Mouse (Mus musculus): Measurements from ENCODE around the gene Nedd4. TPM values are rescaled to one million over a fixed set of nuclear protein-coding genes. Genes with fewer than 3 reads are reported as not detected.

Gene Nedd4
- polyA plus RNA-seq, 1 experiment from 2014 or later: 478 TPM

DNA sequence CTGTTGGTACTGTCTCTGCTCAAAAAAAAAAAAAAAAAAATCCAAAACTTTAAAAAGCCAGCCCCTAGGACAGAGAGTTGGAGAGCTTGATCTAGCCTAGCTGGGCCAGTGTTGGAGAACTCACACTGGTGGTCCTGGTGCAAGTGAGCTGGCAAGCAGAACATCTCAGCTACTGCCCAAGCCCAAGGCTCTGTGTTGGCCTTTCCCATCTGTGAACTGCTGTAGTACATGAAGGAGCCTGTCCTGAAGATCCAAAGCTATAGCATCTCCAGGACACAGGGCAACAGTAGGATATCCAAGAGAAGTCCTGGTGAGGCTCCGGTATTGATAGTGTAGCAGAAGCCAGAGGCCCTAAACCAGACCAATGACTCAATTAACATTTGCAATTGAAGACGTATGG is 88.1 kb downstream of the Nedd4 start:
- no peak for DNase-seq (ENCODE audit: low spot score)
- 56% methylated on average over 2 of the region's 2 CpGs for WGBS
- no peak for ATAC-seq (ENCODE audit: low FRiP score)
- Histone ChIP-seq H3K27ac (no peak overlapping the region), H3K9me3 (ENCODE audit: control insufficient read depth, low read length) (no peaks in the 10 kb centered on the region), H3K4me2 (replicated peaks) (no peak overlapping the region), H3K4me1 (replicated peaks; ENCODE audit: control insufficient read depth, insufficient read depth, low read length) (peaks cover 7% of the 10 kb centered on the region; the same call in 1 of the 2 replicates), H3K27me3 (ENCODE audit: control insufficient read depth, insufficient read depth, low read length) (no peaks in the 10 kb centered on the region), H3K36me3 (replicated peaks; ENCODE audit: control insufficient read depth, insufficient read depth) (peaks cover 50% of the 10 kb centered on the region), H3K4me3 (replicated peaks; ENCODE audit: low read length) (no peak overlapping the region), H3K9ac (no peak overlapping the region)

- DNase-seq (ENCODE audit: low spot score) (no peak), ATAC-seq (ENCODE audit: low FRiP score) (no peak)
- Histone ChIP-seq H3K9ac (no peak overlapping the region), H3K27me3 (ENCODE audit: control insufficient read depth, insufficient read depth, low read length) (no peaks in the 10 kb centered on the region), H3K27ac (0 out of 2 replicates have a peak overlapping the region, but pooled peaks have one; percentile 29), H3K9me3 (ENCODE audit: control insufficient read depth, low read length) (no peaks in the 10 kb centered on the region), H3K4me2 (replicated peaks) (no peak overlapping the region), H3K4me3 (replicated peaks; ENCODE audit: low read length) (no peak overlapping the region), H3K4me1 (replicated peaks; ENCODE audit: control insufficient read depth, insufficient read depth, low read length) (peaks cover 7% of the 10 kb centered on the region; the same call in 1 of the 2 replicates), H3K36me3 (replicated peaks; ENCODE audit: control insufficient read depth, insufficient read depth) (peaks cover 27% of the 10 kb centered on the region)
- WGBS: 70% methylated on average over 9 of the region's 9 CpGs
Observed at GRCm38 (mm10) chr9:72752656-72753055, 90.5 kb downstream of the Nedd4 start.

- no peak overlapping the region for H3K4me2 ChIP-seq (replicated peaks)
- peaks cover 16% of the 10 kb centered on the region for H3K36me3 ChIP-seq (replicated peaks; ENCODE audit: control insufficient read depth, insufficient read depth)
- H3K27me3 ChIP-seq (ENCODE audit: control insufficient read depth, insufficient read depth, low read length): no peaks in the 10 kb centered on the region
- H3K4me3 ChIP-seq (replicated peaks; ENCODE audit: low read length): no peak overlapping the region
- WGBS: 5% methylated on average over 7 of the region's 7 CpGs
- no peak overlapping the region for H3K9ac ChIP-seq
- DNase-seq (ENCODE audit: low spot score) (peak; percentile 53), ATAC-seq (ENCODE audit: low FRiP score) (peak; percentile 39; the same call in 1 of the 2 replicates)
- no peak overlapping the region for H3K27ac ChIP-seq
- H3K4me1 ChIP-seq (replicated peaks; ENCODE audit: control insufficient read depth, insufficient read depth, low read length): peaks cover 7% of the 10 kb centered on the region; the same call in 1 of the 2 replicates
- H3K9me3 ChIP-seq (ENCODE audit: control insufficient read depth, low read length): no peaks in the 10 kb centered on the region
Observed at GRCm38 (mm10) chr9:72753741-72754140, 91.6 kb downstream of the Nedd4 start.

- Histone ChIP-seq H3K27me3 (ENCODE audit: control insufficient read depth, insufficient read depth, low read length) (no peaks in the 10 kb centered on the region), H3K4me2 (replicated peaks) (no peak overlapping the region), H3K9me3 (ENCODE audit: control insufficient read depth, low read length) (no peaks in the 10 kb centered on the region), H3K27ac (no peak overlapping the region), H3K9ac (no peak overlapping the region), H3K36me3 (replicated peaks; ENCODE audit: control insufficient read depth, insufficient read depth) (no peaks in the 10 kb centered on the region), H3K4me3 (replicated peaks; ENCODE audit: low read length) (no peak overlapping the region), H3K4me1 (replicated peaks; ENCODE audit: control insufficient read depth, insufficient read depth, low read length) (peaks cover 7% of the 10 kb centered on the region; the same call in 1 of the 2 replicates)
- WGBS: 75% methylated on average over 5 of the region's 5 CpGs
- DNase-seq (ENCODE audit: low spot score) (no peak), ATAC-seq (ENCODE audit: low FRiP score) (no peak)
Observed at GRCm38 (mm10) chr9:72757143-72757542, 95.0 kb downstream of the Nedd4 start.

DNA sequence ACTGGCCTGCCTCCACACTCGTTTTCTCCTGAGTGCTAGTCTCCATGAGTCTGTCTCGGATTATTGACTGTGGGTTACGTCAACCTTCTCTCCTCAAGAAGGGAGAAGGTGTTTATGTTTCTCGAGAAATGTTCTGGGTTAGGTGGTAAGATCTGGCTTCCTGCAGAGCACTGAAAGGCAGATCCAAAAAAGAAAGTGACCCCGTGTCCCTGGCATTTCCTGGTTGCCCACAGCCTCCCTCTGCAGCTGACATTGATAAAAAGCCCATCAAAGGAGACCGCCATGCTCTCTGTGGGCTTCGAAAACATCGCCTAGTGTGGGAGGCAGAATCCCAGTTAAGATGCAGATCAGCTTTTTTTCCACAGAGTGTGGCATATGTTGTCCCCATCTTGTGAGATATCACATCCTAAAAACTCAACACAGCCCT is 96.6 kb downstream of the Nedd4 start:
- H3K4me2 ChIP-seq (replicated peaks): no peak overlapping the region
- WGBS: 60% methylated on average over 8 of the region's 8 CpGs
- no peaks in the 10 kb centered on the region for H3K27me3 ChIP-seq (ENCODE audit: control insufficient read depth, insufficient read depth, low read length)
- ATAC-seq (ENCODE audit: low FRiP score) (no peak), DNase-seq (ENCODE audit: low spot score) (no peak)
- H3K4me1 ChIP-seq (replicated peaks; ENCODE audit: control insufficient read depth, insufficient read depth, low read length): peaks cover 8% of the 10 kb centered on the region; the same call in 1 of the 2 replicates
- no peak overlapping the region for H3K9ac ChIP-seq
- no peak overlapping the region for H3K4me3 ChIP-seq (replicated peaks; ENCODE audit: low read length)
- no peaks in the 10 kb centered on the region for H3K36me3 ChIP-seq (replicated peaks; ENCODE audit: control insufficient read depth, insufficient read depth)
- H3K9me3 ChIP-seq (ENCODE audit: control insufficient read depth, low read length): no peaks in the 10 kb centered on the region
- H3K27ac ChIP-seq: no peak overlapping the region

DNA sequence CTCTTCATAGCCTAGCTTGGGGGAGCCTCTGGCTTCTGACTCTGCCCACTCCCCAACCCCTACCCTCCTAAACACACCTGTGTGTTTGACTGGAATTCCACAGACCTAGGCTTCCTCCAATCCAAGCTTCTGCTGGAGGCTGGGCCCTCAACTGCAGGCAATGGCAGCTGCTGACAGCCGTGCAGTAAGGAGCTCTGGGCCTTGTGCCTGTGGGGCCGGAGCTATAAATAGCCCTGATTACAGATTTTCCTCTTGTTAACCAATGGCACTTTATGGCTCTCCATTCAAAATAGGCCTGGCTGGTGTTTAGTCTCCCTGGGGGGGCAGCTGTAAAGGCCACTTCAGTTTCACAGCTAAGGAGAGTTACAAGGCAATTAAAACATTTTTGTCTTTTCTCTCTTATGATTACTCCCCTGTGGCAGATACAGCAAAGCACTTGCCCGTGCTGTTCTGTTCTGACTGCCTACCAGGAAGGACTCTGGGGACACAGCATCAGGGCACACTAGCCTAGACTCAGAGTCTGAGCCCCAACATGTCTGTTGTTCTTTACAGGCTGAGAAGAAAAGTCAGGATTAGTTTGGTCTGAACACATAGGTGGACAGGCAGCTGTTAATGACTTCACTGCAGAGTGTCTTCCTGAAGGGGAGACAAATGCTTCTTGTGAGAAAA is 101.0 kb downstream of the Nedd4 start:
- no peak overlapping the region for H3K4me2 ChIP-seq (replicated peaks)
- 11% methylated on average over 3 of the region's 3 CpGs for WGBS
- H3K27ac ChIP-seq: peak overlapping the region; percentile 20; the same call in 1 of the 2 replicates
- H3K9ac ChIP-seq: no peak overlapping the region
- no peaks in the 10 kb centered on the region for H3K9me3 ChIP-seq (ENCODE audit: control insufficient read depth, low read length)
- H3K4me1 ChIP-seq (replicated peaks; ENCODE audit: control insufficient read depth, insufficient read depth, low read length): peaks cover 6% of the 10 kb centered on the region; the same call in 1 of the 2 replicates
- ATAC-seq (ENCODE audit: low FRiP score) (no peak), DNase-seq (ENCODE audit: low spot score) (peak; percentile 32)
- no peak overlapping the region for H3K4me3 ChIP-seq (replicated peaks; ENCODE audit: low read length)
- no peaks in the 10 kb centered on the region for H3K27me3 ChIP-seq (ENCODE audit: control insufficient read depth, insufficient read depth, low read length)
- H3K36me3 ChIP-seq (replicated peaks; ENCODE audit: control insufficient read depth, insufficient read depth): no peaks in the 10 kb centered on the region

GRCm38 (mm10) chr9:72766789-72767349 is 104.7 kb downstream of the Nedd4 start:
- peak overlapping the region; percentile 66 for H3K27ac ChIP-seq
- WGBS: 1% methylated on average over 17 of the region's 17 CpGs
- H3K27me3 ChIP-seq (ENCODE audit: control insufficient read depth, insufficient read depth, low read length): no peaks in the 10 kb centered on the region
- H3K4me1 ChIP-seq (replicated peaks; ENCODE audit: control insufficient read depth, insufficient read depth, low read length): peaks cover 6% of the 10 kb centered on the region; the same call in 1 of the 2 replicates
- H3K4me3 ChIP-seq (replicated peaks; ENCODE audit: low read length): peak overlapping the region; percentile 28
- no peaks in the 10 kb centered on the region for H3K9me3 ChIP-seq (ENCODE audit: control insufficient read depth, low read length)
- ATAC-seq (ENCODE audit: low FRiP score) (peak; percentile 80), DNase-seq (ENCODE audit: low spot score) (peak; percentile 92)
- peak overlapping the region; percentile 64 for H3K4me2 ChIP-seq (replicated peaks)
- H3K9ac ChIP-seq: peak overlapping the region; percentile 63
- H3K36me3 ChIP-seq (replicated peaks; ENCODE audit: control insufficient read depth, insufficient read depth): no peaks in the 10 kb centered on the region

GRCm38 (mm10) chr9:72775022-72775421 is 112.9 kb downstream of the Nedd4 start:
- Histone ChIP-seq H3K4me2 (replicated peaks) (no peak overlapping the region), H3K9ac (no peak overlapping the region), H3K9me3 (ENCODE audit: control insufficient read depth, low read length) (no peaks in the 10 kb centered on the region), H3K36me3 (replicated peaks; ENCODE audit: control insufficient read depth, insufficient read depth) (no peaks in the 10 kb centered on the region), H3K4me3 (replicated peaks; ENCODE audit: low read length) (no peak overlapping the region), H3K27ac (no peak overlapping the region), H3K27me3 (ENCODE audit: control insufficient read depth, insufficient read depth, low read length) (no peaks in the 10 kb centered on the region), H3K4me1 (replicated peaks; ENCODE audit: control insufficient read depth, insufficient read depth, low read length) (no peaks in the 10 kb centered on the region)
- 87% methylated on average over 4 of the region's 4 CpGs for WGBS
- ATAC-seq (ENCODE audit: low FRiP score) (no peak), DNase-seq (ENCODE audit: low spot score) (no peak)

DNA sequence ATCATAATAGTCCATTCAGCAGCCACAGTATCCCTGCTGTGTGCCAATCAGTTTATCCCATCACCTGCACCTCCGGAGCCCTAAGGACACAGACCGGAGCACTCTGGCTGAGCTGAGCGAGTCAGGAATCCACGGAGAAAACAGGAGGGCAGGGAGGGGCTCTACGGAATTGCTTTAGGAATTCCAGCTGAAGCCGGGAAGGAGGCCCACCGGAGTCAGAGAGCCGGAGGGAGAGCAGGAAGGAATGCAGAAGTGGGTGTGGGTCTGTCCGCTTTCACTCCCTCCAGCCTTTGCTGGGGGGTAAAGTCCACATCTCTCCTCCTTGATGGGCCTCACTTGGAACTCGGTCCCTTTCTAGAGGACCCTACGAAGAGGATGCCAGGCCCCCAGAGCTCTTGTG is 116.9 kb downstream of the Nedd4 start:
- no peak for DNase-seq (ENCODE audit: low spot score)
- Histone ChIP-seq H3K4me1 (replicated peaks; ENCODE audit: control insufficient read depth, insufficient read depth, low read length) (0 out of 2 replicates have a peak, but pooled peaks cover 5% of the 10 kb centered on the region), H3K4me3 (replicated peaks; ENCODE audit: low read length) (no peak overlapping the region), H3K9me3 (ENCODE audit: control insufficient read depth, low read length) (no peaks in the 10 kb centered on the region), H3K27me3 (ENCODE audit: control insufficient read depth, insufficient read depth, low read length) (no peaks in the 10 kb centered on the region), H3K9ac (no peak overlapping the region), H3K4me2 (replicated peaks) (no peak overlapping the region), H3K27ac (no peak overlapping the region), H3K36me3 (replicated peaks; ENCODE audit: control insufficient read depth, insufficient read depth) (no peaks in the 10 kb centered on the region)
- no peak for ATAC-seq (ENCODE audit: low FRiP score)
- 65% methylated on average over 11 of the region's 11 CpGs for WGBS
